Mouse (Mus musculus) embryonic facial prominence, embryonic 10.5 days (tissue): ENCODE measurements around the gene Gstp2. TPM values are rescaled to one million over a fixed set of nuclear protein-coding genes. Genes with fewer than 3 reads are reported as not detected.

Experiments used
- DNase-seq: peaks from one replicate; pipeline ENCODE4 v3.0.0-alpha.2; 2017; ENCODE audit warnings: low spot score
- H3K27ac ChIP-seq: fragments of 300-500 bp; sonication (generic); replicated peaks from 2 replicates; pipeline ENCODE4 v1.5.1; 2016; ENCODE audit warnings: mild to moderate bottlenecking
- H3K27me3 ChIP-seq: fragments of 300-500 bp; sonication (generic); replicated peaks from 2 replicates; pipeline ENCODE4 v1.6.1; 2016; ENCODE audit warnings: low read depth, mild to moderate bottlenecking; ENCODE audit not compliant: poor library complexity, severe bottlenecking
- H3K36me3 ChIP-seq: fragments of 300-500 bp; sonication (generic); replicated peaks from 2 replicates; pipeline ENCODE4 v1.6.1; 2016; ENCODE audit warnings: mild to moderate bottlenecking, moderate library complexity
- H3K4me1 ChIP-seq: fragments of 300-500 bp; sonication (generic); 2 replicates; pipeline ENCODE4 v1.6.1; 2016
- H3K4me3 ChIP-seq: fragments of 300-500 bp; sonication (generic); 2 replicates; pipeline ENCODE4 v1.5.1; 2016; ENCODE audit warnings: mild to moderate bottlenecking, moderate library complexity
- H3K9me3 ChIP-seq: fragments of 300-500 bp; sonication (generic); 2 replicates; pipeline ENCODE4 v1.6.1; 2016; ENCODE audit warnings: mild to moderate bottlenecking
- WGBS: fragments of 180-500 bp; shearing (Covaris S2); methylation state at CpG from one replicate; pipeline ENCODE4 v1.1.7; 2016; 5-methylcytosine and 5-hydroxymethylcytosine counted together
- polyA plus RNA-seq: library from polyadenylated mRNA; unstranded; fragments of >200 nt; fragmentation: Nextera tagmentation; extraction: Ambion mirVana; gene quantifications from 2 replicates; pipeline ENCODE4 v1.2.1, GENCODE M21; 2016

Gene Gstp2
- 3.7 and 9.1 TPM in 2 replicates for polyA plus RNA-seq

DNA sequence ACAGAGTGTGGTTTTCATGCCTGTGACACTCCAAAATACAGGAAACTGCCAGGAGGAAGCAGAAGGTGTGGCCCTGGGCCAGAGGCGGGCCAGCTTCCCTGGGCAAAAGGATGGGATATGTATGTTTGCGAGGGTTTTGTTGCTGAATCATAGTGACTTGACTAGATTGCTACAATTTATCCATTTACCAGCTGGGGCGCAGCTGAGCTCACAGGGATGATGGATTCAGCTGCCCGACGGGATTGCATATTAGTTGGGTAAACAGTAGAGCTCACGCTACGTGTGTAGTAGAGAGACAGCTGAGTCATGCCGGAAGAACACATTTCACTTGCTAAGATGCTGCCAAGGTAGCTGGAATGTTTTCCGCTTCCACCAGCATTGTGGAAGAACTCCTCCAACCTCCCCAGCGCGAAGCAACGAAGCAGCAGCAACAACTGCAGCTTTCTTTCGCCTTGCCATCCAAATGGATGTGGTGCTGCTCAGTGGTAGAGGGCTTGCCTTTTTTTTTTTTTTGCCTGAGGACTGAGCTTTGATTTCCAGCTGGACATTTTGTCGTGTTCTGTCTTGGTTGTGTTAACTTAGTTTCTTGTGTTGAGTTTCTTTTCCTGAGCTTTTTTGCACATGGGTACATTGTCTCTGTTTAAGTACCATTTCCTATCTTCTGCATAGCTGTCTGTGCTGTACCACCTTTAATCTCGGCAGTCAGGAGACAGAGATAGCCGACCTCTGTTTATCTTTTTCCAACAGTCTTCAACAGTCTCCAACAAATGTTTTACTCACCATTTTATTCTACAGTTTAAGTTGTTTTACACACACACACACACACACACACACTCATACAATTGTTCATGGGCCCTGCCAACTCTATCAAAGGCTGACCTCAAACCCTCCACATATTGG lies at the start of gene Gstp2:
TSS of gene Gstp2 (minus strand) at position 58 of the 900 bp plus-strand sequence.
- WGBS, result 57% methylated on average over 16 of the region's 16 CpGs
- H3K4me3 ChIP-seq, result 0 out of 2 replicates have a peak within 1 kb of the TSS, but pooled peaks have one; percentile 28
- H3K36me3 ChIP-seq, result no peaks in the 10 kb centered on the region
- H3K27me3 ChIP-seq, result no peaks in the 10 kb centered on the region
- H3K9me3 ChIP-seq, result no peaks in the 10 kb centered on the region
- peaks cover 8% of the 10 kb centered on the region for H3K4me1 ChIP-seq
- H3K27ac ChIP-seq, result no peak within 1 kb of the TSS
- DNase-seq, result peak; percentile 45

DNA sequence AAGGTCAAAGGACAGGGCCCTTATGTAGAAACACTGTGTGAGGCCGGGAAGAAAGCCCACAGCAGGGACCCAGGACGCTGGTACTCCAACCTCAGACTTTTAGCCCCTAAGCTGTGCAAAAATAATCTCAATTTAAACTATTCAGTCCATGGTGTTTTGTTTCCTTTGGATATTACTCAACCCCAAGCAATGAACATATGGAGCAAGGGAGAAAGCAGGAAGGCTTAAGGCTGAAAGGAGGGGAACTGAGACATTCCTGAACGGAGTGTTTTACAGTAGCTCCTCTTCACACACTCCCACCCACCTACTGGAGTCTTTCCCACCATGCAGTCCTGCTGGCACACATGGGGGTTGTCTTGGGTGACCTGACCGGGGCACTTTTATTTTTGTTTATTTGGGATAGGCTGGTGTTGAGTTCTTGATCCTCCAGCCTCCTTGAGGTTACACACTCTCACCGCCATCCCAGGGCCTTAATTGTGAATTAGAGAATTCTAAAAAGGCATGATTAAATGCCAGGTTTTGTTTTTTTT lies 49.0 kb upstream of the Gstp2 start:
- 79% methylated on average over 5 of the region's 5 CpGs for WGBS

DNA sequence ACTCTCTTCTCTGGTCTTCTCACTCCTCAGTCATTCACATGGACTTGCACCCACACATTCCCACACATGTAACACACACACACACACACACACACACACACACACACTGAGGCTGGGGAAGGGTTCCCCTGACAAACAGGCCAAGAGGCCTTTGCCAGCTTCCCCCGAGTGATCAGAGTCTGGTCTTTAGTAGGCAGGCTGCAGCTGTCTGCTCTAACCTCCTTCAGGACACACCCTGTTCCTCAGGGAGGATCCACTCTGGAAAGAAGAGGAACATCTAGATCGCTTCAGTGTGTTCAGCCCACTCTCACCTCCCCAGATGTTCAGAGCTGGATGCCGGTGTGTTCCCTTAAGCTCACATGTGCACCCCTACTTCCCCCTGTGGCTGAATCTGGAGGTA lies 48.5 kb upstream of the Gstp2 start:
- no peak overlapping the region for H3K4me3 ChIP-seq
- H3K27me3 ChIP-seq, result peaks cover 11% of the 10 kb centered on the region
- H3K27ac ChIP-seq, result no peak overlapping the region
- peaks cover 33% of the 10 kb centered on the region for H3K4me1 ChIP-seq
- H3K9me3 ChIP-seq, result no peaks in the 10 kb centered on the region
- no peak for DNase-seq
- no peaks in the 10 kb centered on the region for H3K36me3 ChIP-seq
- 79% methylated on average over 3 of the region's 3 CpGs for WGBS

More for the DNA sequence above, 49.0 kb upstream of the Gstp2 start:
- Histone ChIP-seq H3K27ac (no peak overlapping the region), H3K27me3 (peaks cover 16% of the 10 kb centered on the region), H3K4me1 (peaks cover 38% of the 10 kb centered on the region), H3K4me3 (no peak overlapping the region), H3K9me3 (no peaks in the 10 kb centered on the region), H3K36me3 (no peaks in the 10 kb centered on the region)
- no peak for DNase-seq

DNA sequence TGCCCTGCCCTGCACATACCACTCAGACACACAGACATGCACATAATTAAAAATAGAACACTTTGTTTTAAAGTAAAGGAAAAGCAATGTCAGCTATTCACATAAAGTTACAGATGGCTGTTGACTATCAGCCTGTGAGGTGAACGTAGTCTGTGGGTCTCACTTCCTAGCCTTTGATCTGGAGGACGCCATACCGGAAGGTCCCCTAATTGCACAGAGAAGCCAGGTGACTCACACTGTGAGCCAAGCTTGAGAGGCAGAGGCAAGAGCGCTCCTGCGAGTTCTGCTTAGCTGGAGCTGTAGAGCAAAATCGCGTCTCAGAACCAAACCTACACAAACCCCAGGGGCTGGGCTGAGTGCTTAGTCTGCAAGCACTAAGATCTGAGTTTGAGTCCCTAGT lies 47.9 kb upstream of the Gstp2 start:
- Histone ChIP-seq H3K4me1 (peaks cover 28% of the 10 kb centered on the region), H3K27ac (no peak overlapping the region), H3K4me3 (no peak overlapping the region), H3K36me3 (no peaks in the 10 kb centered on the region), H3K9me3 (no peaks in the 10 kb centered on the region), H3K27me3 (peaks cover 6% of the 10 kb centered on the region)
- WGBS, result 74% methylated on average over 7 of the region's 7 CpGs
- no peak for DNase-seq

DNA sequence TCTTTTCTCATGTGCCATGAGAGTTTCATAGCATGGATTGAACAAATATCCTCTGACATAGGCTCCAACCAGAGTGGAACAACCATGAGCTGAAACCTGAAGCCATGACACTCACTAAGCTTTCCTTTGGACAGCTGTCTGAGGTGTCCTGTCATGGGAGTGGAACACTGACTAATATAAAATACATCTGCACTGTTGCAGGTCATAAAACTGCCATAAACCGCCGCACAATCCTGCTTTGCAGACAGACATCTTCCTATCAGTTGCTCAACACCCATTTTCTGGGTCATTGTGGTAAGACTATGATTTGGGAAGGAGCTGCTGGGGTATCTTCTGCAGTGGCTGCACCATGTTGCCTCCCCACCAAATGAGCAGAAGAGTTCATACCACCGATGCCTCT lies 46.9 kb upstream of the Gstp2 start:
- Histone ChIP-seq H3K27ac (no peak overlapping the region), H3K4me1 (peaks cover 17% of the 10 kb centered on the region), H3K36me3 (no peaks in the 10 kb centered on the region), H3K4me3 (no peak overlapping the region), H3K27me3 (no peaks in the 10 kb centered on the region), H3K9me3 (no peaks in the 10 kb centered on the region)
- no peak for DNase-seq
- 90% methylated on average over 3 of the region's 3 CpGs for WGBS

DNA sequence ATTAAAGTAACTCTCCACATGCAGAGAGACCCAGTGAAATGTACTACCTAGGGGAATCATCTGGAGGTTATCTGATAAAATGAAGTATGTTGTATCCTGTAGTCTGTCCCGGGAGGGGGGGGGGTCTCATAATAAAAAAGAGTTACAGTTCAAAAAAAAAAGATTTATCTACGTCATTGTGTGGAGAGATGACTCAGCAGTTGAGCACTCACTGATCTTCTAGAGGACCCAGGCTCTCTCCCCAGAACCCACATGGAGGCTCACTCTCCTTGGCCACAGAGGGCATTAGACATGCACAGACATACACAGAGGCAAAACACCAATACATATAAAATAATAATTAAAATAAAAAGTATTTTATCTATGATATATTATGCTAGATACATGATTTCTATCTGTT lies 45.6 kb upstream of the Gstp2 start:
- WGBS, result 72% methylated on average over 2 of the region's 2 CpGs
- H3K9me3 ChIP-seq, result no peaks in the 10 kb centered on the region
- DNase-seq, result no peak

DNA sequence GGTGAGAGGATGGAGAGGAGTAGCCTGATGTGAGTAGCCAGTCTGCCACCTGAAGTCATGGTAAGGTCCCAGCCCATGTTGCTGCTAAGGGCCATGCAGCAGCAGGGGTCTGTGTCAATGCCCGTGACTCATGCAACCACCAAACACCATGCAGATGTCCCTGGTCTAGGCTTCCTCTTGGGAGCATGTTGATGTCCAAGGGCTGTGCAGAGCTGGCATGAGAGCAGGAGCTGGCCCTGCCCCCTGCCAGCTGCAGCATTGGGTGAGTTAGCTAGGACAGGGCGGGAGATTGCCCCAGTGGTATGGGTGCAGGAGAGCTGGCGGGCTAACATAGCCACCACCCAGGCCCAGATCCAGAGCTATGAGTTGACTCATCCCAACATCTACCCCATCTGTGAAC lies 44.6 kb upstream of the Gstp2 start:
- Histone ChIP-seq H3K4me1 (no peaks in the 10 kb centered on the region), H3K4me3 (no peak overlapping the region), H3K27me3 (no peaks in the 10 kb centered on the region), H3K9me3 (no peaks in the 10 kb centered on the region), H3K36me3 (no peaks in the 10 kb centered on the region), H3K27ac (no peak overlapping the region)
- no peak for DNase-seq
- 85% methylated on average over 3 of the region's 3 CpGs for WGBS

More for the DNA sequence above, 45.6 kb upstream of the Gstp2 start:
- H3K27ac ChIP-seq, result no peak overlapping the region
- H3K4me3 ChIP-seq, result no peak overlapping the region
- H3K27me3 ChIP-seq, result no peaks in the 10 kb centered on the region
- H3K36me3 ChIP-seq, result no peaks in the 10 kb centered on the region
- peaks cover 6% of the 10 kb centered on the region for H3K4me1 ChIP-seq

DNA sequence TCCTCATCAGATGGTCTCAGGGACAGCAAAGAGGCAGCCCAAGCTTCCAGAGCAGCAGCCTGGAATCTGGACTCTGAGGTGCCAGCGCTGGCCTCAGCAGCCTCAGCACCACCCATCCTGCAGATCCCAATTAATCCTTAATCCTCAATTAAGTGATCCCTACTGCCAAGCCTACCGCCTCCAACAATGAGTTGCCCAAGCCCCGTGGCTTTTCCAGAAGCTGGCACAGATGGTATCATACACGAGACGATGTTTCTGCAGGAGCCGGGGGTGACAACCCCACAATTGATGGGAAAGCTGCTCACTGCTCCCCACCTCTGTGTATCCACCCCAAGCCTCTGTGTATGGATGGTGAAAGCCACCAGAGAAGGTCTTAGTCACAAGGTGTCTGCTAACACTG lies 43.3 kb upstream of the Gstp2 start:
- no peak for DNase-seq
- no peak overlapping the region for H3K27ac ChIP-seq
- no peaks in the 10 kb centered on the region for H3K9me3 ChIP-seq
- no peak overlapping the region for H3K4me3 ChIP-seq
- 75% methylated on average over 6 of the region's 6 CpGs for WGBS
- H3K27me3 ChIP-seq, result peaks cover 3% of the 10 kb centered on the region; the same call in 1 of the 2 replicates
- no peaks in the 10 kb centered on the region for H3K4me1 ChIP-seq
- H3K36me3 ChIP-seq, result no peaks in the 10 kb centered on the region

DNA sequence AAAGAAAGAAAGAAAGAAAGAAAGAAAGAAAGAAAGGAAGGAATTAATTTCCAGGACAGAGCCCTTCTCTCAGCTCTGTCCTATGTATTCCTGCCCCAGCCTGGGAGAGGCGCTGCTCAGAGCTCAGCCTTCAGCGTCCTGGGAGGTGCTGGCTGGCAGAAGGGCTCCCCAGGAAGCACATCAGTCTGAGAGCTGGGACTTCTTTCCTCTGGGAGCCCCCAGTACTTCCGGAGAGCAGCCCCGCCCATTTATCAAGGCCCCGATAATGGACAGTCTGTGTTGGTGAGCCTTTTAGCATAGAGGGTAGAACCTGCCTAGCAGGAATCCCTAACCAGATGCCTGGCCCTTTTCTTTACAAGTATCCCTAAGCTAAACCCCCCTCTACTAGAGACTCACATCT lies 42.3 kb upstream of the Gstp2 start:
- H3K27ac ChIP-seq, result no peak overlapping the region
- 55% methylated on average over 5 of the region's 5 CpGs for WGBS
- H3K4me1 ChIP-seq, result peaks cover 6% of the 10 kb centered on the region
- H3K9me3 ChIP-seq, result no peaks in the 10 kb centered on the region
- DNase-seq, result no peak
- H3K36me3 ChIP-seq, result no peaks in the 10 kb centered on the region
- peaks cover 10% of the 10 kb centered on the region; the same call in 1 of the 2 replicates for H3K27me3 ChIP-seq
- H3K4me3 ChIP-seq, result no peak overlapping the region

DNA sequence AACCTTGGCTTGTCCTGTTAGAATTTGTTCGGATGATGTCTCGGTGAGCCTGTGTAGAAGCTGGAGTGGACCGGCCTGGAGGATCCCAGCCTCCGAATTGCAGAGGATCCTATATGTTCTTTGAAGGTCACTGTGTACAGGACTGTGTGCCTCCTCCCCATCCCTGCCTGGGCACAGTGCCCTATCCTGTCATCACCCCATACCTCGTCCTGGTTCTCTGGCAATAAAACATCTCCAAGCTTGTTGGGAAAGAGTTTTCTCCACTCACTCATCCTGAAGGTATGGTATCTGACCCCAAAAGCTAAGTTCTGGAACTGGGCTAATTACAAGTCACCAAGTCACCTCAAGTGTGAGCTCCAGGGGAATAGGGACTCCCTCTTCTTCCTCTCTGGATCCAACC lies 41.3 kb upstream of the Gstp2 start:
- WGBS, result 92% methylated on average over 5 of the region's 5 CpGs
- DNase-seq, result no peak
- Histone ChIP-seq H3K36me3 (no peaks in the 10 kb centered on the region), H3K9me3 (no peaks in the 10 kb centered on the region), H3K4me1 (peaks cover 6% of the 10 kb centered on the region), H3K4me3 (no peak overlapping the region), H3K27me3 (peaks cover 16% of the 10 kb centered on the region), H3K27ac (no peak overlapping the region)

DNA sequence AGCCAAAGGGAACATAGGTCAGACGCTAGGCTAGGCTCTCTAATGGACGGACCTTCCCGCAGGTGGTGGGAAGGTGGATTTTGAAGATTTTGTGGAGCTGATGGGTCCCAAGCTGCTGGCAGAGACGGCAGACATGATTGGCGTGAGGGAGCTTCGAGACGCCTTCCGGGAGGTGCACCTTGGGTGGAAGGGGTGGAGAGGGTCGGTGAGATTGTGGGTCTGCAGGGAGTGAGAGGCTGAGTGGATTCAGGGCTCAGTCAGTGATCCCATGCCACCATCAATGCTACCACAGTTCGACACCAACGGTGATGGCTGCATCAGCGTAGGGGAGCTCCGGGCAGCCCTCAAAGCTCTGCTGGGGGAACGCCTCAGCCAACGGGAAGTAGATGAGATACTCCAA lies 40.3 kb upstream of the Gstp2 start:
- WGBS, result 94% methylated on average over 15 of the region's 15 CpGs
- Histone ChIP-seq H3K27ac (no peak overlapping the region), H3K36me3 (no peaks in the 10 kb centered on the region), H3K9me3 (no peaks in the 10 kb centered on the region), H3K4me3 (no peak overlapping the region), H3K4me1 (peaks cover 6% of the 10 kb centered on the region), H3K27me3 (peaks cover 16% of the 10 kb centered on the region)
- no peak for DNase-seq

DNA sequence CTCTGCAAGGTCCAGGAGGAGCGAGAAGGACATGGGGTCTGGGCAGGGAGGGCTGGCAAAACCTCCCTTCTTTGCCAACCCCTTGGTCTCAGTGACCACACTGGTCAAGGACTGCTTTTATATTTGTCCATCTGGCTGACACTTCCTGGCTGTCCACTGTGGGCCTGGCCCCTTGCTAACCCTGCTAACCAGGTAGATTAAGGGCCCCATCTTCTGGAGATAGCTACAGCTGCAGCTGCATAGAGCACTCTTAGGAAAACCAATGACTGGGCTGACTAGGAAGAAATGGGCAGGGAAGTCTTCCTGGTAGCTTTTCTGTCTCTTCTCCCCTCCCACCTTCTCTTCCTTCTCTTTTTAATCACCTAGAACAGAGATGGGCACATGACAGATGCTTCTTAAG lies 39.2 kb upstream of the Gstp2 start:
- Histone ChIP-seq H3K4me3 (no peak overlapping the region), H3K27me3 (peaks cover 16% of the 10 kb centered on the region), H3K9me3 (no peaks in the 10 kb centered on the region), H3K4me1 (peaks cover 6% of the 10 kb centered on the region), H3K36me3 (no peaks in the 10 kb centered on the region), H3K27ac (no peak overlapping the region)
- 90% methylated on average over 1 of the region's 1 CpGs for WGBS
- DNase-seq, result no peak

DNA sequence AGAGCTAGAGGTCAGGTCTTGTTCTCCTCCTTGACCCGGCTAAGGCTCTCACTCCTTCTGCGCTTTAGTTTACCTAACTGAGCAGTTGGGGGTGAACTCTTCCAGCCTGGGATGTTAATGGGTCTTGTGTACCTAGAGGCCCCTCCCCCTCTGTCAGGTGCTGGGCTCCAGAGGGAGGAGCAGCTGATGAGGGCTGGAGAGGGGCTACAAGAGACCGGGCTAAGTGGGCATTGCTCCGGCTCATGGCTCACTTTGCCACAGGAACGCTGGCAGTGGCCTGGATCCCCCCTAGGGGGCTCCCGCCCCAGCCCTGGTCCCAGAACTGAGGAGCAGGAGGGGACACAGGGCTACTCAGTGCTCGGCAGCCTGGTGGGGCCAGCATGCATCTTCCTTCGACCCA lies 38.0 kb upstream of the Gstp2 start:
- Histone ChIP-seq H3K4me1 (peaks cover 6% of the 10 kb centered on the region), H3K27ac (no peak overlapping the region), H3K4me3 (no peak overlapping the region), H3K36me3 (no peaks in the 10 kb centered on the region), H3K9me3 (no peaks in the 10 kb centered on the region), H3K27me3 (peaks cover 16% of the 10 kb centered on the region)
- no peak for DNase-seq
- WGBS, result 27% methylated on average over 8 of the region's 8 CpGs
